9 mouse cellular contexts compared by ENCODE assay signal in the genomic region with DNA sequence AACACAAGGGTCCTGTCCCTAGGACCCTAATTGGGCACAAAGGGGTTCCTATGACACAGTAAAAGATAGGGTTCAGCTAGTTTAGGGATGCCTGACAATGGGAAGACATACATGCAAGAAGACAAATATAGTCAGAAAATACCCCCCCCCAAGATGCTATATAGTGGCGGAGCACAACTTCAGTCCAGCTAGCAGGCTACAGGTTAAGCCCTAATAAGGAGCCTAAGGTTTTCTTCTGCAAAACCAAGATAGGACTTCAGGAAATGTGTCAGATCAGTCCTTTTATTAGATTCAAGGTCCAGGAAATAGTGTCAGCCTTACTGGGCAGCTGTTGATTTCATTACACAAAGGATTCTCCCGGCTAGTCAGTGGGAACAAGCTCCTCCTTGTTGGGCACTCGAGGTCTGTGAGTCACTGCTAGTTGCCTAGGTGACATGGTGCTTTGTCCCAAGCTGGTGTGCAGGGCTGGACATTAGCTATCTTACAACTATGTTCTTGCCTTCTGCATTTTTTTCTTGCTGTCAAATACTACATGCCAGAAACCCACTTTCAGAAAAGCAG. TPM values are rescaled to one million over a fixed set of nuclear protein-coding genes. Genes with fewer than 3 reads are reported as not detected.
DNase-seq lines count a peak whose midpoint lies in the region; ATAC-seq and TF ChIP-seq lines count a peak whose summit lies in the region.
"Had no signal": no experiment of that assay in that cellular context is flagged by ENCODE, and none has a peak within 500 bp of the region (broad histone marks: within the 10 kb centered on the region; RNA-seq: fewer than 3 reads in every experiment).

No protein-coding gene starts in this region.

- H3K9me3 ChIP-seq in intestine, postnatal 0 days (ENCODE audit: control insufficient read depth): no peaks in the 10 kb centered on the region

- peak; percentile 65 for DNase-seq in kidney, adult 11 months
- DNase-seq in kidney, adult 18-20 months: no peak
- DNase-seq in c-Kit-positive CD71-negative TER-119-negative erythroid progenitor cells, embryonic 14.5 days (ENCODE audit: low read depth): peak; percentile 23
- DNase-seq in heart, adult 18-20 months: peak; percentile 84 to 93
- no peak for DNase-seq in thymus, postnatal 25 days
- no peak for DNase-seq in layer of hippocampus, postnatal 36 days

- no peaks in the 10 kb centered on the region for H3K4me1 ChIP-seq in intestine, postnatal 0 days (replicated peaks; ENCODE audit: control insufficient read depth, insufficient read depth, low read length)

- H3K36me3 ChIP-seq in intestine, postnatal 0 days (ENCODE audit: control insufficient read depth, insufficient read depth): no peaks in the 10 kb centered on the region
- no peaks in the 10 kb centered on the region for H3K36me3 ChIP-seq in macrophage (ENCODE audit: inconsistent target)

- no peaks in the 10 kb centered on the region for H3K79me2 ChIP-seq in macrophage (ENCODE audit: inconsistent target)

- H3K4me2 ChIP-seq in intestine, postnatal 0 days (replicated peaks; ENCODE audit: low read depth): no peak overlapping the region

- no peak overlapping the region for H3K4me3 ChIP-seq in intestine, postnatal 0 days (ENCODE audit: low read depth, low read length)
- no peak overlapping the region for H3K4me3 ChIP-seq in macrophage (ENCODE audit: inconsistent target)
- H3K4me3 ChIP-seq: erythroblast, embryonic 14.5 days had no signal

- 34% methylated on average over 3 of the region's 3 CpGs for WGBS in intestine, postnatal 0 days
- WGBS in macrophage (ENCODE audit: missing documents): 23% methylated on average over 3 of the region's 3 CpGs

- no peaks in the 10 kb centered on the region for H3K27me3 ChIP-seq in intestine, postnatal 0 days (replicated peaks; ENCODE audit: control insufficient read depth, insufficient read depth, low read length)

- peak; percentile 70 for ATAC-seq in intestine, postnatal 0 days

- no peak overlapping the region for H3K9ac ChIP-seq in intestine, postnatal 0 days (ENCODE audit: low read depth, low read length)

- H3K27ac ChIP-seq in intestine, postnatal 0 days (ENCODE audit: low read depth, low read length): no peak overlapping the region
- H3K27ac ChIP-seq in macrophage: peak overlapping the region; percentile 78

- TF ChIP-seq CTCF in intestine, postnatal 0 days (IDR thresholded peaks at IDR 0.05; ENCODE audit: low read depth): no peak

RNA-seq across cellular contexts. Expression of gene Cd93, which starts 34.9 kb away (rescaled TPM):
- 10 to 100 TPM; 31.2 to 41.1 TPM for total RNA-seq in heart, adult 18-20 months (2021)
- 4.8 and 5.0 TPM in 2 replicates for polyA plus RNA-seq in intestine, postnatal 0 days (2015; fragmentation: Nextera tagmentation; extraction: Ambion mirVana)
- total RNA-seq in macrophage (2018; cell fraction: chromatin; rRNA removed): 100 to 1,000 TPM in 15 of 26 experiments, 10 to 100 TPM in 11; 16.5 to 157 (median 107) TPM
- 100 to 1,000 TPM; 154 to 389 (median 241) TPM for total RNA-seq in macrophage (2018; cell fraction: cytosol; rRNA removed)
- total RNA-seq in macrophage (2018; cell fraction: nucleus; rRNA removed): 100 to 1,000 TPM in 25 of 26 experiments, 10 to 100 TPM in 1; 88.6 to 676 (median 368) TPM
- 156 to 277 TPM (median 258 TPM) in 3 replicates for polyA plus RNA-seq in macrophage (2018)
- total RNA-seq in layer of hippocampus, postnatal 36 days (2021): 1 to 10 TPM; 5.0 to 6.2 TPM

Comparison
In these comparisons a context has a peak if more than half of its experiments do, and no peak if none do; other contexts are left out.
1. DNase-seq: peak in kidney, adult 11 months (single experiment), c-Kit-positive CD71-negative TER-119-negative erythroid progenitor cells, embryonic 14.5 days (single experiment) and heart, adult 18-20 months (2 of 2); none in kidney, adult 18-20 months (single experiment), thymus, postnatal 25 days (single experiment) and layer of hippocampus, postnatal 36 days (0 of 2).
2. RNA of gene Cd93, which starts 34.9 kb away (total RNA-seq): 31.2 to 41.1 TPM in heart, adult 18-20 months; 5.0 to 6.2 TPM in layer of hippocampus, postnatal 36 days; every median in the first group is over 4 times any median in the second.